Mouse (Mus musculus): ENCODE measurements around the gene Hint3. TPM values are rescaled to one million over a fixed set of nuclear protein-coding genes. Genes with fewer than 3 reads are reported as not detected.

Hint3 gene
- 17.5 and 20.3 TPM in 2 replicates for polyA plus RNA-seq (2012; rRNA removed)

GRCm38 (mm10) chr10:30629513-30629912, at the start of gene Hint3:
Gene Hint3 (minus strand): TSS chr10:30629632.
- Histone ChIP-seq H3K27me3 (replicated peaks; ENCODE audit: control insufficient read depth, insufficient read depth, low read length) (no peaks in the 10 kb centered on the region), H3K4me3 (ENCODE audit: insufficient read depth, low read depth, low read length) (no peak within 1 kb of the TSS), H3K4me1 (ENCODE audit: control insufficient read depth, insufficient read depth, low read length) (no peaks in the 10 kb centered on the region), H3K27ac (ENCODE audit: insufficient read depth, low read depth, low read length) (no peak within 1 kb of the TSS), H3K36me3 (ENCODE audit: control insufficient read depth, insufficient read depth, low read length) (no peaks in the 10 kb centered on the region)
- TF ChIP-seq CTCF (conservative IDR thresholded peaks at IDR 0.05; ENCODE audit: insufficient read depth, insufficient read length, low read depth, low read length) (no peak), POLR2A (IDR thresholded peaks at IDR 0.05; ENCODE audit: low read depth, low read length) (no peak)
- WGBS = 89% methylated on average over 3 of the region's 3 CpGs
- no peak for DNase-seq

DNA sequence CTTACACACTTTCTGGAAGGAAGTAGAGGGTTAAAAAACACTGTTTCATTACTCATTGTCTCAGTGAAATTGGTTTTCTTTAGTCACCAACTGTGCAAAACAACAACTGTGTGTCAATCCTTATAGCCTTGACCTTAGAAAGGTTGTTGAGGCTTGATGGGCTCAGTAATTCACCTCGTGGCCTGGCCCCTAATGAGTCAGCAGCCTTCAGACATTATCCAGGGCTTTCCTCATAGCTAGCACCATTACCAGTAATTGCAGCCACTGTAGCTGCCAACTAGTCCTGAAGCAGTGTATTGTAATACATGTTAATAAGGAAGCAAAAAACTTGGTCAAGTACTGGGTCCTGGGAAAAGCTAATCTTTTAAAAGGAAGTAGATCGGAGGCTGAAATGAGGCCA, 48.6 kb upstream of the Hint3 start:
- TF ChIP-seq CTCF (conservative IDR thresholded peaks at IDR 0.05; ENCODE audit: insufficient read depth, insufficient read length, low read depth, low read length) (no peak), POLR2A (IDR thresholded peaks at IDR 0.05; ENCODE audit: low read depth, low read length) (no peak)
- Histone ChIP-seq H3K27me3 (replicated peaks; ENCODE audit: control insufficient read depth, insufficient read depth, low read length) (no peaks in the 10 kb centered on the region), H3K27ac (ENCODE audit: insufficient read depth, low read depth, low read length) (no peak overlapping the region), H3K4me1 (ENCODE audit: control insufficient read depth, insufficient read depth, low read length) (no peaks in the 10 kb centered on the region), H3K4me3 (ENCODE audit: insufficient read depth, low read depth, low read length) (no peak overlapping the region), H3K36me3 (ENCODE audit: control insufficient read depth, insufficient read depth, low read length) (peaks cover 6% of the 10 kb centered on the region)
- WGBS = 55% methylated on average over 2 of the region's 2 CpGs
- peak; percentile 37 for DNase-seq

DNA sequence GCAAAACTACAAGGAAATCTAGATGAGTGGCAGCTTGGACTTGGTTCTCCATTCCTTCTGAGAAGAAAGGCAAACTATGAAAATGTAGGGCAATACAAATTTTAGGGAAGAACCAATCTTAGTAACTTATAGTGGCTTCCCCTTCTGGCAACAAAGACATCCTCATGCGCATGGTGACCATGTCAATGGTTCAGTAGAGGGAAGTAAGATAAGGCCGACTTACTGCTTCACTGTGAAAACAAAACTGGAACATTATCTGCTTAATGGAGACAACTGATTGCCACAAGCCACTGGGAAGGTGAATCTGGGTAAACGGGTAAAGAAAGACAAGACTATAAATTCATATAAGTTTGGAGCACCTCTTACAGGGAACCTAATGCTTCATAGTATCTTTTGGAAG, 45.4 kb upstream of the Hint3 start:
- TF ChIP-seq CTCF (conservative IDR thresholded peaks at IDR 0.05; ENCODE audit: insufficient read depth, insufficient read length, low read depth, low read length) (no peak), POLR2A (IDR thresholded peaks at IDR 0.05; ENCODE audit: low read depth, low read length) (no peak)
- Histone ChIP-seq H3K4me3 (ENCODE audit: insufficient read depth, low read depth, low read length) (no peak overlapping the region), H3K27ac (ENCODE audit: insufficient read depth, low read depth, low read length) (no peak overlapping the region), H3K4me1 (ENCODE audit: control insufficient read depth, insufficient read depth, low read length) (no peaks in the 10 kb centered on the region), H3K36me3 (ENCODE audit: control insufficient read depth, insufficient read depth, low read length) (peaks cover 6% of the 10 kb centered on the region), H3K27me3 (replicated peaks; ENCODE audit: control insufficient read depth, insufficient read depth, low read length) (no peaks in the 10 kb centered on the region)
- DNase-seq = no peak
- 79% methylated on average over 3 of the region's 3 CpGs for WGBS

- TF ChIP-seq POLR2A (IDR thresholded peaks at IDR 0.05; ENCODE audit: low read depth, low read length) (no peak), CTCF (conservative IDR thresholded peaks at IDR 0.05; ENCODE audit: insufficient read depth, insufficient read length, low read depth, low read length) (no peak)
- Histone ChIP-seq H3K4me1 (ENCODE audit: control insufficient read depth, insufficient read depth, low read length) (no peaks in the 10 kb centered on the region), H3K27ac (ENCODE audit: insufficient read depth, low read depth, low read length) (no peak overlapping the region), H3K27me3 (replicated peaks; ENCODE audit: control insufficient read depth, insufficient read depth, low read length) (no peaks in the 10 kb centered on the region), H3K4me3 (ENCODE audit: insufficient read depth, low read depth, low read length) (no peak overlapping the region), H3K36me3 (ENCODE audit: control insufficient read depth, insufficient read depth, low read length) (no peaks in the 10 kb centered on the region; the same call in 1 of the 2 replicates)
- DNase-seq = no peak
- WGBS = 92% methylated on average over 2 of the region's 2 CpGs
Measured at GRCm38 (mm10) chr10:30666580-30666979, 37.1 kb upstream of the Hint3 start.

GRCm38 (mm10) chr10:30660564-30661328, 31.3 kb upstream of the Hint3 start:
- Histone ChIP-seq H3K27ac (ENCODE audit: insufficient read depth, low read depth, low read length) (no peak overlapping the region), H3K27me3 (replicated peaks; ENCODE audit: control insufficient read depth, insufficient read depth, low read length) (no peaks in the 10 kb centered on the region), H3K4me1 (ENCODE audit: control insufficient read depth, insufficient read depth, low read length) (no peaks in the 10 kb centered on the region), H3K4me3 (ENCODE audit: insufficient read depth, low read depth, low read length) (no peak overlapping the region), H3K36me3 (ENCODE audit: control insufficient read depth, insufficient read depth, low read length) (peaks cover 3% of the 10 kb centered on the region)
- 78% methylated on average over 6 of the region's 6 CpGs for WGBS
- peak; percentile 17 for DNase-seq
- TF ChIP-seq POLR2A (IDR thresholded peaks at IDR 0.05; ENCODE audit: low read depth, low read length) (no peak), CTCF (conservative IDR thresholded peaks at IDR 0.05; ENCODE audit: insufficient read depth, insufficient read length, low read depth, low read length) (peak; percentile 29; the same call in 1 of the 2 replicates)

- whole genome bisulfite sequencing = 24% methylated on average over 5 of the region's 5 CpGs
- H3K27me3 ChIP-seq (replicated peaks; ENCODE audit: control insufficient read depth, insufficient read depth, low read length) = no peaks in the 10 kb centered on the region
- peak; percentile 30 for DNase-seq
- H3K4me3 ChIP-seq (ENCODE audit: insufficient read depth, low read depth, low read length) = peak overlapping the region; percentile 40
- peaks cover 12% of the 10 kb centered on the region; the same call in 1 of the 2 replicates for H3K36me3 ChIP-seq (ENCODE audit: control insufficient read depth, insufficient read depth, low read length)
- TF ChIP-seq CTCF (conservative IDR thresholded peaks at IDR 0.05; ENCODE audit: insufficient read depth, insufficient read length, low read depth, low read length) (no peak), POLR2A (IDR thresholded peaks at IDR 0.05; ENCODE audit: low read depth, low read length) (no peak)
- H3K27ac ChIP-seq (ENCODE audit: insufficient read depth, low read depth, low read length) = peak overlapping the region; percentile 5; the same call in 1 of the 2 replicates
- H3K4me1 ChIP-seq (ENCODE audit: control insufficient read depth, insufficient read depth, low read length) = no peaks in the 10 kb centered on the region
Measured at GRCm38 (mm10) chr10:30655655-30656054, 26.2 kb upstream of the Hint3 start.

GRCm38 (mm10) chr10:30647681-30648080, 18.2 kb upstream of the Hint3 start:
- no peak for DNase-seq
- Histone ChIP-seq H3K4me1 (ENCODE audit: control insufficient read depth, insufficient read depth, low read length) (no peaks in the 10 kb centered on the region), H3K27ac (ENCODE audit: insufficient read depth, low read depth, low read length) (no peak overlapping the region), H3K27me3 (replicated peaks; ENCODE audit: control insufficient read depth, insufficient read depth, low read length) (no peaks in the 10 kb centered on the region), H3K36me3 (ENCODE audit: control insufficient read depth, insufficient read depth, low read length) (peaks cover 16% of the 10 kb centered on the region), H3K4me3 (ENCODE audit: insufficient read depth, low read depth, low read length) (no peak overlapping the region)
- 32% methylated on average over 2 of the region's 2 CpGs for WGBS
- TF ChIP-seq POLR2A (IDR thresholded peaks at IDR 0.05; ENCODE audit: low read depth, low read length) (no peak), CTCF (conservative IDR thresholded peaks at IDR 0.05; ENCODE audit: insufficient read depth, insufficient read length, low read depth, low read length) (no peak)

Measured in kidney, adult 2 months (tissue).